Mouse (Mus musculus): ENCODE results near the gene Spast.
"Not testable (repeated sequence)": the region's sequence is repeated elsewhere in the genome, so short reads cannot be mapped to it uniquely, and the experiment has no call there.

Spast gene

GRCm38 (mm10) chr17:74327195-74327594 lies 11.6 kb upstream of the Spast start:
- not testable (repeated sequence) for DNase-seq (ENCODE audit: low read depth)

DNA sequence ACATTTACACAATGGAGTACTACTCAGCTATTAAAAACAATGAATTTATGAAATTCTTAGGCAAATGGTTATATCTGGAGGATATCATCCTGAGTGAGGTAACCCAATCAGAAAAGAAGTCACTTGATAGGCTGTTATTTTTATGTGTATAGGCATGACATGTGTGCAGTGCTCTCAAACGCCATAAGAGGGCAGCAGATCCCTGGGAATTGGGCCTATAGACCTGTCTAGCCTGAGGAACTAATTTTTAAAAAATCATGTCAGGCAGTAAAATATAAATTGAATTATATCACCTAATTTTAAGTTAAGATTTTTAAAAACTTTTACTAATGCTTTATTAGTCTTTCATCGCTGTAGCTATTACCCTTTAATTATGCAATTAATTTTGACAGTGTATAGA lies 10.6 kb upstream of the Spast start:
- peak; percentile 77 for DNase-seq (ENCODE audit: low read depth)

GRCm38 (mm10) chr17:74331049-74331676 lies 7.6 kb upstream of the Spast start:
- DNase-seq (ENCODE audit: low read depth), result no peak

DNA sequence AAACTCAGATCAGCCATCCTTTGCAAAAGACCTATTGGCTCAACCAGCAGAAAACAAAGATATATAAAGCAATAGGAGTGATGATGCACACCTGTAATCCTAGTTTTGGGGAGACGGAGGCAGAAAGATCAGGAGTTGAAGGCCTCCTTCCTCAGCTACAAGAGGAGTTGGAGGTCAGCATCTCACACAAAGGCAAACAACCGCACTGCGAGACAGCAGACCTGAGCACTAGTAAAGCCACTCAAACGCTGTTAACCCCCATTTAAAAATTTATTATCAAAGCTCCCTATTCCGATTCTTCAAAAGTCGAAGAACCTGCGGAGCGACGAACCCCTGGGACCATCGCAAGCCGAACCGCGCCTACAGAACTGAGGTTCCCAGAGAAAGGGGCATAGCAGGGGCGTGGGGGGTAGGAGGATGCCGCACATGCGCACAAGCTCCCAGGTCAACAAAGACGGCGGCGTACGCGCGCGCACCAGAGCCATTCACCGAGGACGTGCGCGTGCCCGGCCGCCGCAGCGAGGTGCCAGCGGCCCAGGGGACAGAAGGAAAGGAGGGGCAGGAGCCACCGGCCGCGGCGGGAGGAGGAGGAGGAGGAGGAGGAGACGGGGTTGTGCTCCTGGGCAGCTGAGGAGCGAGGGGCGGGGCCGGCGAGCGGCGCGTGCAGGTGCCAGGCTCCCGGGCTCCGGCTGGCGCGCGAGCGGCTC lies 409 bp upstream of the Spast start:
- peak; percentile 94 for DNase-seq (ENCODE audit: low read depth)

DNA sequence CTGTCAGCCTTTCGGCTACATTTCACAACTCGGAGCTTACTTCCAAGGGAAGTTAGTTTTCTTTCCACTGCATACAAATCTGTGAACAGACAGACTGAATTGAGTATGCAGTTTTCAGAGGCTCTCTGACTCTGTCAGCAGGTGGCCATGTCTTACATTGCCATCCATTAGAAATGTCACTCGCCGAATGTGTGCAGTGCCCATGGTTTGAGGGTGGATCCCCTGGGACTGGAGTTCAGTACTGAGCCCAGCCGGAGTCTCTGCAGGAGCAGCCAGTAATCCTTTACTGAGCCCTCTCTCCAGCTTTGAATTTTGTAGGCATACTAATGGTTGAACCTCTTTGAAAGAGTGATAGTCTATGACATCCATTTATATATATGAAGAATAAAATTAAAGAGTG lies 2.4 kb downstream of the Spast start:
- DNase-seq (ENCODE audit: low read depth), result no peak

DNA sequence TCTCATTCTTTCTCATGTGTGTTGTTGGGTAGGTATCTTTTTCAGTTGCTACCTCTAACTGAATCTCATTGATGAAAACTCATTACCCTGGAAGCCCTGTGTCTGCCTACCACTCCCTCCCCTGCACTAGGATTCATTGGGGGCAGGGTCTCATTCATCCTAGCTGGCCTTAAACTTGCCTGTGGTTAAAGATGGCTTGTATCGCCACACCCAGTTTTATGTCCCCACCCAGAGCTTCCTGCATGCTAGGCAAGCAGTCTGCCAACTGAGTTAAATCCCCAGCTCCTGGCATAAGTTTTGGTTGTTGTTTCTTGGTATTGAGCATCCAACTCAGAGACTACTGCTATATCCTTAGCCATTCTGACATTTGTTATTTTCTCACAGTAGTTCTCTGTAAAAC lies 24.8 kb downstream of the Spast start:
- DNase-seq (ENCODE audit: low read depth), result peak; percentile 28

- DNase-seq (ENCODE audit: low read depth), result no peak
These were observed 38.1 kb downstream of the Spast start for GRCm38 (mm10) chr17:74376916-74377315.

GRCm38 (mm10) chr17:74386657-74387056 lies 47.9 kb downstream of the Spast start:
- no peak for DNase-seq (ENCODE audit: low read depth)

GRCm38 (mm10) chr17:74389847-74390246 lies 51.1 kb downstream of the Spast start:
- no peak for DNase-seq (ENCODE audit: low read depth)

DNA sequence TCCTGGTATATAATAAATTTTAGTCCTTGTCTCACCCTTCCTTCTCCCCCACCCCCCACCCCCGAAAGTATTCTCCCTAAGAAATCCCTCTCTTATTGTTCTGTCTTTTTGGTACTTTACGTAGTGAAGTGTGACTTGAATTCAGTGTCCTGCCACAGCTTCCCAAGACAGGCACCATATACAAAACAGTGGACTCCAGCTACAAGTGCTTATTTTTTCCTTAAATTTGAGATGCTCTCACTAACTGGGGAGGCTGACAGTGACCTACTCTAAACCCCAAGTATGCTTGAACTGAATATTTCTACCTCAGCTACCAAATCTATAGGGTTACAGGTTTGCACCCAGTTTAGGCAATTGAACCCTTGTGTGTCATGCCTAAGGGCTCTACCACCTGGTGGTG lies 55.6 kb downstream of the Spast start:
- no peak for DNase-seq (ENCODE audit: low read depth)

- peak; percentile 67 for DNase-seq (ENCODE audit: low read depth)
These were observed 56.1 kb downstream of the Spast start for GRCm38 (mm10) chr17:74394855-74395254.

GRCm38 (mm10) chr17:74395383-74396065 lies 56.7 kb downstream of the Spast start, which contains the start of gene Slc30a6:
TSS of gene Slc30a6 (plus strand) at chr17:74395608.
- DNase-seq (ENCODE audit: low read depth), result peak; percentile 97

DNA sequence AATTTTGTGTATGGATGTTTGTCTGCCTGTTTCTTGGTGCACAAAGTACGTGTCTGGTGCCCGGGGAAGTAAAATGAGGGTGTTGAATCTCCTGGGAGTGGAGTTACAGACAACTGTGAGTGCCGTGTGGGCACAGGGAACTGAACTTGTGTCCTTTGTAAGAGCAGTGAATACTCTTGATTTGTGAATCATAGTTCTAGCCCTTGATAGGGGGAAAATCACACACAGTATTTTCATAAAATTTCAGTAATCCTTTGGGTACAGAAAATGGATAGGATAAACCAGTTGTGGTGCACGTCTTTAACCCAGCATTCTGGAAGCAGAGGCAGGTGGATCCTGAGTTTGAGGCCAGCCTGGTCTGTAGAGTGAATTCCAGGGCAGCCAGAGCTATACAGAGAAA lies 58.0 kb downstream of the Spast start:
- DNase-seq (ENCODE audit: low read depth), result no peak

DNA sequence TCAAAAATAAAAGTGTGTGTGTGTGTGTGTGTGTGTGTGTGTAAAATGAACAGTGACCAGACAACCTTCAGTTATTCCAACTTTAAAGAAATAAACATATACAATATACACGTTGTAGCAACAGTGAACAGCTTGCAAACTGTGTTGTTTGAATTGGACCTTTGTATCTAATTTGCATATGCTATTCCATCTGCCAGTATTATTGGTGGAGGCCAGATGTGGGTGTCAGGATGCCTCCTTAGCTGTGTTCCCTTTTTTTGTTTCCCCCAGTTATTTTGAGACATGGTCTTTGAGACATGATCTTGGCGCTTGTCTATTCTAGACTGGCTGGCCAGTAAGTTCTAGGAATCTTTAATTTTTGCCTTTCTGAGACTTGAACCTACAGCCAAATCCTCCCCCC lies 58.4 kb downstream of the Spast start:
- DNase-seq (ENCODE audit: low read depth), result no peak

- no peak for DNase-seq (ENCODE audit: low read depth)
These were observed 63.9 kb downstream of the Spast start for GRCm38 (mm10) chr17:74402486-74403222.

GRCm38 (mm10) chr17:74406487-74406886 lies 67.7 kb downstream of the Spast start:
- no peak for DNase-seq (ENCODE audit: low read depth)

DNA sequence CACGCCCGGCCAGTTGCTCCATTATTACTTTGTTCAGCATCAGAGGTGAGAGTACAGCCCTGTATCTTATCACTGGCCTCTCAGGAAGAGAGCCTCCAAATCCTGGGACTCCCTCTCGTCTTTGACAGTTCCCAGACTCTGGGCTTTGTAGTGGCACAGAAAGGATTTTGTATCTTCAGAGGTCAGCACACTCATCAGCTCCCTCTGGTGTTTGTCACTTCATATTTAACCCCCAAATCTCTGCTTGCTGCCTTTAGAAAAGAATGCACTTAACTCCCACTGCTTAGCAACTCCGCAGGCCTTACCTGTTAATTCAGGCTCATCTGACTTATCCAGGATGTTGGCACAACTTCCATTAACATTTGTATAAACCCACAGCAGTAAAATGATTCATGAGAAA lies 70.9 kb downstream of the Spast start:
- DNase-seq (ENCODE audit: low read depth), result peak; percentile 31

DNA sequence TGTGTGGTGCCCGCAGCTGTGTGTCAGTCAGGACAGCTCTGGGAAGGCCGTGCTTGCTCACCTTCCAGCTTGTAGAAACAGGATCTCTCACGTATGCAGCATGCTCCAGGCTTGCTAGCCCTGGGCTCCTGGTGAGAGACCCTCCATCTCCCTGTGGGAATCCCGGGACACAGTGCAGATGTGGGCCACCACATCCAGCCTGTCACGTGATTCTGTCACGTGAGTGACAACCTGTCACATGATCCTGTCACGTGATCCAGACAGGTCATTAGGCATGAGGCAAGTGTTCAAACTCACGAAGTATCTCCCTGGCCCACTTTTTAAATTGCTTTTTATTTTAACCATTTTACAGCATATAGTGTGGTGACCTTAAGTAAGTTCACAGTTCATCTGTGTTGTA lies 74.5 kb downstream of the Spast start:
- no peak for DNase-seq (ENCODE audit: low read depth)

DNA sequence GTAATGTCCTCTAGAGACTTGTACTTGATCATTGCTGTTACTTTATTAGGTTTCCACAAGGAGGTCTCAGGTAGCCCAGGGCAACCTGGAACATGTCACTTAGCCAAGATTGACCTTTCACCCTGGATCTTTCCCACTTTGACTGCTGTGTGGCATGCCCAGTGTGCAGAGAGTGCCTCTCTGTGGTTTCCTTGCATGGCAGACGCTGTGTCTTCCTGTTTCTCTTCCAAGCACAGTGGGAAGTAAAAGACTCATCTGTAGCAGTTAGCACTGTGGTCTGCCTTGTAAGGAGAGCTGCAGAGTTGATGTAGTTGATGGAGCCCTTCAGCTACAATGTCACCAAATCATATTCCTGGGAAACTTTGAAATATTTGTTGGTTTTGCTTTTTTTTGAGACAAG lies 75.9 kb downstream of the Spast start:
- DNase-seq (ENCODE audit: low read depth), result no peak

DNA sequence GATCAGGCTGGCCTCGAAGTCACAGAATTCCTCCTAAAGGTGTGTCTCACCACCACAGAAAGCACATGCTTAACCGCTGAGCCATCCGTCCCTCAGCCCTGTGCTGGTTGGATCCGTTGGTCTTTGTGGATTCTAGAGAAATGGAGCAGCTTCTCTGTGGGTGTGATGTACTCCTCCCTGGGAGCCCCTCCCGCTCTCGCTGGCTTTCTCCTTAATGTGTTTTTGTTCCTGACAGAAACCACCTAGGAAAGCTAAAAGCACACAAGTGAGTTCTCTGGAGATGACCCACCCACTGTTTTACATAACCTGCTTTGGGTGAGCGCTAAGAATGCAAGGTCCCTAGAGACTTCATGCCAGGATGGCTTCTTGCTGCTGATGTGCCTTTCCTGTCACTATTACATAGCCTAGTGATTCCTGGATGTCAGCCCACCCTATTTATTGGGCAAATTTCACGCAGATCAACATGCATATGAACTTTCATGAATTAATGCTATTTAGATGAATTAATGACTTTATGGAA lies 78.1 kb downstream of the Spast start:
- DNase-seq (ENCODE audit: low read depth), result no peak

DNA sequence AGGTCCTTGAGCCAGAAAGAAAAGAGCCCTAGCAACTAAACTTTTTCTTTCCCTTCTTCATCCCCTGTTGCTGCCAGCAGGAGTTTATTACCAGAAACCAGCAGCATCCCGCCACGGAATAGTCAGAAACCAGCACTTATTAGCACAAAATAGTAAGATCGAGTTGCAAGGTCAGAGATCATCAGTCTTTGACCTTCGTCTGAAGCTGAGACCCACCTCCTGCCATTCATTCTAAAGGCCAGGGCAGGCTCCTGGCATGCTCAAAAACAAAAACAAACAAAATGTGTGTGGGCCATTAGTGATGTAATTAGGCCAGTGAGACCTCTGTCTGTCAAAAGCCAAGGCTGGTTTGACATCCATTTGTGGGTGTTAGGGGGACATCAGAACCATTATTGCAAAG lies 79.4 kb downstream of the Spast start:
- no peak for DNase-seq (ENCODE audit: low read depth)

- no peak for DNase-seq (ENCODE audit: low read depth)
These were observed 81.9 kb downstream of the Spast start for GRCm38 (mm10) chr17:74420656-74421055.
